Mouse (Mus musculus): ENCODE measurements around the gene Olfr584.

Gene Olfr584

GRCm38 (mm10) chr7:103081585-103081984 lies at the start of gene Olfr584:
Gene Olfr584, plus strand, starts transcription at chr7:103081885.
- DNase-seq (ENCODE audit: low spot score) = no peak

GRCm38 (mm10) chr7:103037724-103038123 lies 44.0 kb upstream of the Olfr584 start, which contains the start of gene Olfr582:
Gene Olfr582, plus strand, starts transcription at chr7:103038024.
- DNase-seq (ENCODE audit: low spot score) = no peak

- DNase-seq (ENCODE audit: low spot score) = no peak
These were observed 30.7 kb upstream of the Olfr584 start, which contains the start of gene Olfr583 for GRCm38 (mm10) chr7:103051000-103051399. Gene Olfr583, plus strand, starts transcription at chr7:103051300.

- no peak for DNase-seq (ENCODE audit: low spot score)
These were observed 15.7 kb downstream of the Olfr584 start, which contains the start of gene Olfr585 for GRCm38 (mm10) chr7:103097420-103097819. Gene Olfr585, plus strand, starts transcription at chr7:103097720.

GRCm38 (mm10) chr7:103119406-103119805 lies 37.7 kb downstream of the Olfr584 start:
- DNase-seq (ENCODE audit: low spot score) = peak; percentile 5

GRCm38 (mm10) chr7:103125538-103125937 lies 43.9 kb downstream of the Olfr584 start, which contains the start of gene Olfr586:
Gene Olfr586, minus strand, starts transcription at chr7:103125638.
- no peak for DNase-seq (ENCODE audit: low spot score)

Measured in retina, embryonic 14.5 days (tissue).